Mouse (Mus musculus) urinary bladder, postnatal 25 days (tissue): Measurements from ENCODE around the gene Stx11.

ENCODE experiments used
- DNase-seq: peaks from one replicate; pipeline ENCODE4 v3.0.0; 2022; ENCODE audit warnings: low spot score

The Stx11 gene

GRCm38 (mm10) chr10:12914203-12914602 lies 49.9 kb downstream of the Stx11 start:
- no peak for DNase-seq

- no peak for DNase-seq
Measured at GRCm38 (mm10) chr10:12911981-12912530, 52.0 kb downstream of the Stx11 start.

- DNase-seq, result no peak
Measured at GRCm38 (mm10) chr10:12911451-12911850, 52.6 kb downstream of the Stx11 start.

- DNase-seq, result no peak
Measured at GRCm38 (mm10) chr10:12909891-12910290, 54.2 kb downstream of the Stx11 start.

- no peak for DNase-seq
Measured at GRCm38 (mm10) chr10:12909179-12909578, 54.9 kb downstream of the Stx11 start.

GRCm38 (mm10) chr10:12904140-12904528 lies 60.0 kb downstream of the Stx11 start:
- no peak for DNase-seq

- DNase-seq, result no peak
Measured at GRCm38 (mm10) chr10:12903440-12904139, 60.5 kb downstream of the Stx11 start.

- no peak for DNase-seq
Measured at GRCm38 (mm10) chr10:12899901-12900300, 64.2 kb downstream of the Stx11 start.

- DNase-seq, result no peak
Measured at GRCm38 (mm10) chr10:12893339-12893738, 70.8 kb downstream of the Stx11 start.

GRCm38 (mm10) chr10:12888373-12888772 lies 75.7 kb downstream of the Stx11 start:
- DNase-seq, result no peak
